Mouse (Mus musculus): ENCODE measurements around the gene Tex101. TPM values are rescaled to one million over a fixed set of nuclear protein-coding genes. Genes with fewer than 3 reads are reported as not detected.
"Not testable (repeated sequence)": the region's sequence is repeated elsewhere in the genome, so short reads cannot be mapped to it uniquely, and the experiment has no call there.

Tex101 gene
- total RNA-seq, 2 experiments from 2014 or later: not detected

DNA sequence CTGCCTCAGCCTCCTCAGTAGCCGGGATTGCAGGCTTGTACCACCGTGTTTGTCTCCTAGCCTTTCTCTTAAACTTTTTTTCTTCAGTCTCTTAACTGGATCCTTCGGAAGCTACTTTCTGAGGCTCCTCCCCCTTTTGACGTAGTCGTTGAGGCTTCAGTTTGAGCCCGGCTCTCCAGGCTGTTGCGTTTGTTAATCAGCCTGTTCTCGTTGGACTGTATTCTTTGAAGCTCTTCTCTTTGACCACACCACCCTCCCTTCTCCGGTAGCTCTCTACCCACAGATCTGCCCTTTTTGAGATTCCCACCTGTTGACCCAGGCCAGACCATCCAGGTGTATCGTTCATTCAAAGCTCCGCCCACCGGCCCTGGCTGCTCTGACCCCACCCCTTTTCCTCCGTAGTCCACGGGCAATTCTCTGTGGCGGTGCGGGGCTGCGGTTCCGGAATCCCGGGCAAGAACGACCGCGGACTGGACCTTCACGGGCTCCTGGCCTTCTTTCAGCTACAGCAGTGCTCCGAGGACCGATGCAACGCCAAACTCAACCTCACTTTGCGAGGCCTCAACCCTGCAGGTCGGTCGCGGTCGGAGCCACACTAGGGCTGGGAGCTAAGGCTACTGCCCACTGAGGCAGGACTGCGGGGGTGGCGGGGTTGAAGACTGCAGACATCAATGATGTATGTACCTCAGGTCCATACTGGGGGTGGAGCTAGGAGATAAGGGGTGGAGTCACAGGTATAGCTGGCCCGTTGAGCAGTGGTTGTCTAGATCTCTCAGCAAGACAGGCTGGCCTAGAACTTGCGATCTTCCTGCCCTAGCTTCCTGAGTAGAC, 38.2 kb downstream of the Tex101 start:
- intact Hi-C loops (cut with DNase I): no loop called here
- no peak for DNase-seq

DNA sequence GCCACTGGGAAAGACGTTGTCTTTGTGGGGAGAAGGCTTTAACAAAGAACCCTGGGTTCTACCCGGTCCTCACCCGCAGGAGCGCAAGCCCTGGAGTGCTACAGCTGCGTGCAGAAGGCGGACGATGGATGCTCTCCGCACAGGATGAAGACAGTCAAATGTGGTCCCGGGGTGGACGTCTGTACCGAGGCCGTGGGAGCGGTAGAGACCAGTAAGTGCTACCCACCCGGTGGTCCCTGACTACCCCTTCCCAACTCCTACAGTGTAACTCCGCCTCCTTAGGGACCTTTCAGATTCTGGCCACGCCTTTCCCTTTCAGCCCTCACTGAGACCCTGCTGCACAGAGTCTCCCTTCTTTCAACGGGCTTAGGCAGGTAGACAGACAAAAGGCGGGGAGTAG, 39.4 kb downstream of the Tex101 start:
- intact Hi-C loops (cut with DNase I): no loop called here

DNA sequence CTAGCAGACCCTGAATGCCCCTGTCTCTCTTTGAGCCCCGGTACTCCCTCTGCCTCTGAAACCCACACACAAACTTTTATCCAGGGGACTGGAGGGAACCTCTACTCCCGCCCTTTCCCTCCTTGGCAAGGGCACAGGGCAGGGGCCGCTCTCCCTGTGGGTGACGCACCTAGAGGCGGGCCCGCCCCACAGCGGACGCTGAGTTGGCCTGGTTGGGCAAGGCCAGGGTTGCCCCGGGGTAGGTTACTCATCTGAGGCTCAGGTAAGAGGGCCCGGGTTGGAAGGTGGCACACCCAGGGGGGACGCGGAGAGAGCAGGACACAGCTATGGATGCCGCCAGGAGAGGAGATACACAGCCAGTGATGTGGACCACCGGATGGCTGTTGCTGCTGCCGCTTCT, 40.2 kb downstream of the Tex101 start, which contains the start of gene Lypd3:
Lypd3 (plus strand) TSS at position 287 of the 400 bp plus-strand sequence.
- DNase-seq: no peak
- intact Hi-C loops (cut with DNase I): no loop called here

More for the DNA sequence above, 39.4 kb downstream of the Tex101 start:
- no peak for DNase-seq

DNA sequence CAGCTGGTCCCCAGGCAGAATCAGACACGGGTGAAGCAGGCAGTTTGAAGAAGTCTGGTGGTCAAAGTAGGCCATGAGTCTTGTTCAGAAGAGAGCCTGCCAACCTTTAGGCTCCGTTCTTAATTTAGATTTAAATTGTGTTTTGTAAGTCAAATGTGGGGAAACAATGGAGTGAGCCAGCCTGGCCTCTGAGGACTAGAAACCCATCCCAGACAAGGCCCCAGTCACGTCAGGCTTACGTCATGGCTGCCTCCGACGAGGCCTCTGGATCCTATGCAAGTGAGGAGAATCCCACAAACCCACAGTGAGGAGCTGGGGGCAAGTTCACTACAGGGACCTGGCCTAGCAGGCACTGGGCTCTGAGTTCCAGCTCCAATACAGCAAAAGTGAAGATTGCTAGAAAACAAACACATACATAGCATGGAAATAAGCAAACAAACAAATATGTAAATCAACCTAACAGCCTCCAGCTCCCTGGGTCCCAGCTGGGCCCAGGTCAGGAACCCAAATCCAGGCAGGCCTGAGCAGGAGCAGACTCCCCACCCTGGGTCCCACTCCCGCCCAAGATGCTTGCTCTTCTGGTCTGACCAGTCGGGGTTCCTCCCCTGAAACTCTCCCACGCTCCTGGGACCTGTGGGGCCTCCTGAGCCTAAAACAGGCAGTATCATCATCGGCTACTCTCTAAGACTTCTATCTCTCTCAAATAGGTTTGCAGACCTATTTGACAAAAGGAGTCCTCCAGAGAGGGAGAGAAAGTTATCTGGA, 46.2 kb downstream of the Tex101 start:
- intact Hi-C loops (cut with DNase I): no loop called here
- no peak for DNase-seq

DNA sequence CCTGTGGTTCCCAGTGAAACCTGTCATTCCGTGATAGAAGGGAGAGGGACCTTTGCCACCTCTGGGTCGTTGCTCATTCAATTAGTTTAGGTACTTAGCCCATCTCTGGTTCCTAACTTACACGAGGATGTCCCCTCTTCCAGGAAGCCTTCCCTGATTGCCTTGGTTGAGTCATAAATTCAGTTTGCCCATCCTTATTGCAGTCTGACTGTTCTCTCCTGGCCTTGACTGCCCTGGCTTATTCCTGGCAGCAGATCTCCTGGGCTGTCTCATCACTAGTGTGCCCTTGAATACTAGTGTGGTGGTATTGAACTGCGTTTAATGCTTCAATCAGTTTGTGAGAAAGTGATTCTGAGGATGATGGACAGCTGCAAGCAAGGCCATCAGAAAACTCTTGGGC, 46.8 kb downstream of the Tex101 start:
- DNase-seq: no peak
- intact Hi-C loops (cut with DNase I): no loop called here

DNA sequence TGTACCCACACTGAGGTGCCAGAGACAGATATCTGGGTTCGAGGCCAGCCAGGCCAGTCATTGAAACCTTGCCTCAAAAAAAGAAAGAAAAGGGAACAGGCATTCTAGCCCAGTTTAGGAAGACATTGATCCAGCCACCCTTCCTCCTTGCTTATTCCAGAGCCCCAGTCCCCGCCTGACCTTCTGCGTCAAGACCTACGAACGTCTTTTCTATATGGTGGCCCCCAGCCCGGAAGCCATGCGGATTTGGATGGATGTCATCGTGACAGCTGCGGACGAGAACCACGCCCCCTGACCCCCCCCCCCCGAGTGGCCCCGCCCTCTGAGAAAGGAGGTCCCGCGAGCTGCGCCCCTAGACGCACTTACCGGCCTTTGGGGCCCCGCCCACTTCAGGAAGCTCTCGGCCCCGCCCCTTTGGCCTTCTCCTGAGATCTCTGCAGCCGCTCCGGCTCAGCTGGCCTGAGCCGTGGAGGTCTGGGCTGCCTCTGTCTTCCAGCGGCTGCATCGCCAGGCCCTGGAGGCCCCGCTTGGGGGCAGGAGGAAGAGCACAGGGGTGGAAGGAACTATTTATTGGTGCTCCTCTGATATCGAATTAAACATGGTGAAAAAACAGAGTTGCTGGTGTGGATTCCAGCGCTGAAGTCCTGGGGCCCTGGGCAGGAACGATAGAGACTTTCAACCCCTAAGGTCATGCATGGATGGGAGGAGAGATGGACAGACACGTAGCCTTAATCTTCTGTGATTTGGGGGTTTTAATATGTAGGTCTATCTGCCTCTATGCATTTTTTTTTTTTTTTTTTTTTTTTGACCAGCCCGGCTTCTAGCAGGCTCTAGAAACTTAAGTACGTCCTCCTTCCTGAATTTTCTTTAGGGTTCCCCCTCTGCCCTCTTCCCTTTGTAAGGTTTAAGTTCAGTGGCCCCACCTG, 47.5 kb downstream of the Tex101 start:
- DNase-seq: peak; percentile 78
- intact Hi-C loops (cut with DNase I): no loop called here

DNA sequence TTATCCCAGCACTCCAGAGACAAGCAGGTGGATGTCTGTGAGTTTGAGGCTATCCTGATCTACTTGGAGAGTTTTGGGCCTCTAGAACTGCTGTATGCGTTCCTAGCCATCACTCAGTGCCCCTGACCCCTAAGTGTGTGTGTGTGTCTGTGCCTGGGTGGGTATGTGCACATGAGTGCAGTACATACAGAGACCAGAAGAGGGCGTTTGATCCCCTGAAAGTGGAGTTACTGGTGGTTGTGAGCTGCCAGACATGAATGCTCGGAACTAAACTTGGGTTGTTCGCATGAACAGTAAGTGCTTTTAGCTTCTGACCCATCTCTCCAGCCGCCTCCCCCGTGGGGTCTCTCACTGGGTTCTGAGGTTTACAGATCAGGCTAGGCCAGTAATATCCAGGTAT, 53.5 kb downstream of the Tex101 start:
- no peak for DNase-seq
- intact Hi-C loops (cut with DNase I): no loop called here

DNA sequence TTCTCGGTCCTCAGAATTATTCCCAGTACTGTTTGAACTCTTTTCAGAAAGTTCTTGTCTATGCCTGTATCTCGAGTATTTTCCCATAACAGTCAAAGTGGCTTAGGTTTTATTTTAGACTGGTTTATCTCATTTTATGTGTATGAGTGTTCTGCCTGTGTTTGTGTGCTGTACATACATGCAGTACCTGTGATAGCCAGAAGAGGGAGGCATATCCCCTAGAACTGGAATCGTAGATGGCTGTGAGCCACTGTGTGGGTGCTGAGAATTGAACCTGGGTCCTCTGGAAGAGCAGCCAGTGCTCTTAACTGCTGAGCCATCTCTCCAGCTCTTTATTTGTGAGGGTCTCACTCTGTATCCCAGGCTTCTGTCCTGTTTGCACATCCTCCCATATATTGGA, 55.3 kb downstream of the Tex101 start:
- intact Hi-C loops (cut with DNase I): no loop called here
- DNase-seq: no peak

DNA sequence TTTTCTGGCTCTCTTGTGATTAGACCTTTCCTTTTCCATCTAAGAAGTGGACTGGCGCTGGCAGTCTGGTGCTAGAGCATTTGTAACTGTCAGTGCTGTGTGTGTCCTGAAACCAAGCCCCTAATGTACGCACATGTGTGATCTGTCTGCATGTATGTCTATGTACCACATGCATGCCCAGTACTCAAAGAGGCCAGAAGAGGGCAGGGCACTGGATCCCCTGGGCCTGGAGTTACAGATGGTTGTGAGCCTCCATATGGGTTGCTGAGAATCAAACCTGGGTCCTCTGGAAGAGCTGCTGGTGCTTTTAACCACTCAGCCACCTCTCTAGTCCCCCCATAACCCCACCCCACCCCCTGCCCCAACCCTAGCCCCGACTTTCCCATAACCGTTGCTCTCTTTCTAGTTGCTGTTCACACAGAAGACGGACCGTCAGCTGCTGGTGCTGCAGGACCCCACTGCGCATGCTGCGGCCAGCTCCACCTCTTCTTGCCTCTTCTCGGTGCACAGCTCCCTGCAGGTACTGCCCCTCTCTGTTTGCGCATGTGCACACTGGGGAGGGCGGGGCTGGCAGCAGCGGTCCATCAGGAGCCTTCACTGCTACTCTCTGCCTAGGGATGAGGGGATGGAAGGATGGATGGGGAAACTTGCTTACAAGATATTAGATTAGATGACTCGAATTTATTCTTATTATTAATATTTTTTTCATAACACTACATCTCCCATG, 56.6 kb downstream of the Tex101 start:
- DNase-seq: no peak
- intact Hi-C loops (cut with DNase I): no loop called here

DNA sequence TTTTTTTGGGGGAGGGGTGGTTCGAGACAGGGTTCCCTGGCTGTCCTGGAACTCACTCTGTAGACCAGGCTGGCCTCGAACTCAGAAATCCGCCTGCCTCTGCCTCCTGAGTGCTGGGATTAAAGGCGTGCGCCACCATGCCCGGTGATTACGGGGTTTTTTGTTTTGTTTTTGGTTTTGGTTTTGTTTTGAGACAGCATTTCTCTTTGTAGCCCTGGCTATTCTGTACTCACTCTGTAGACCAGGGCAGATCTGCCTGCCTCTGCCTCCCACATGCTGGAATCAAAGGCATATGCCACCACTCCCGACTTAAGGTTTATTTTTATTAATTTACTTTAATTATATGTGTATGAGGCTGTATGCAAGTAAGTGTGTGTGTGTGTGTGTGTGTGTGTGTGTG, 58.1 kb downstream of the Tex101 start:
- intact Hi-C loops (cut with DNase I): not testable (repeated sequence)

More for the DNA sequence above, 58.1 kb downstream of the Tex101 start:
- DNase-seq: not testable (repeated sequence)

Other genes starting within 250 kb of the Tex101 start
- gene Irgc1, start 224.4 kb downstream of the Tex101 start, total RNA-seq (2021): not detected
- gene Plaur, start 214.2 kb downstream of the Tex101 start, total RNA-seq (2021): 1 to 10 TPM; 1.0 to 1.2 TPM
- gene Cadm4, start 194.7 kb downstream of the Tex101 start, total RNA-seq (2021): 100 to 1,000 TPM; 332 to 353 TPM
- gene Zfp428, start 169.7 kb downstream of the Tex101 start, total RNA-seq (2021): 100 to 1,000 TPM; 105 to 108 TPM
- gene AC161166.1, start 164.2 kb downstream of the Tex101 start, total RNA-seq (2021): not detected
- gene Irgq, start 146.0 kb downstream of the Tex101 start, total RNA-seq (2021): 100 to 1,000 TPM; 118 to 120 TPM
- gene Pinlyp, start 130.6 kb downstream of the Tex101 start, total RNA-seq (2021): under 1 TPM in 1 of 2 experiments, not detected in 1; 0.48 TPM
- 10 to 100 TPM; 48.8 to 49.3 TPM for gene Xrcc1, start 130.4 kb downstream of the Tex101 start, total RNA-seq (2021)
- gene Ethe1, start 89.1 kb downstream of the Tex101 start, total RNA-seq (2021): 10 to 100 TPM; 16.1 to 17.5 TPM
- 10 to 100 TPM; 11.7 to 13.0 TPM for gene Zfp575, start 89.0 kb downstream of the Tex101 start, total RNA-seq (2021)
- under 1 TPM; 0.48 to 0.72 TPM for gene Phldb3, start 65.9 kb downstream of the Tex101 start, total RNA-seq (2021)
- under 1 TPM; 0.68 to 0.77 TPM for gene Lypd3, start 40.1 kb downstream of the Tex101 start, total RNA-seq (2021)
- gene BC049730, start 32.6 kb upstream of the Tex101 start, total RNA-seq (2021): not detected
- not detected for gene Gm4763, start 50.2 kb upstream of the Tex101 start, total RNA-seq (2021)
- not detected for gene Cd177, start 83.6 kb upstream of the Tex101 start, total RNA-seq (2021)
- not detected for gene Ceacam10, start 100.5 kb upstream of the Tex101 start, total RNA-seq (2021)
- gene Gm9844, start 185.5 kb upstream of the Tex101 start, total RNA-seq (2021): 1 to 10 TPM; 3.1 to 7.4 TPM
- not detected for gene Lypd4, start 193.3 kb upstream of the Tex101 start, total RNA-seq (2021)
- not detected for gene Dmrtc2, start 193.4 kb upstream of the Tex101 start, total RNA-seq (2021)
- 1,000 to 10,000 TPM in 1 of 2 experiments, 100 to 1,000 TPM in 1; 915 to 1,028 TPM for gene Rps19, start 207.7 kb upstream of the Tex101 start, total RNA-seq (2021)
- gene Cd79a, start 220.7 kb upstream of the Tex101 start, total RNA-seq (2021): under 1 TPM; 0.24 to 0.52 TPM
- 100 to 1,000 TPM; 143 to 147 TPM for gene Arhgef1, start 226.2 kb upstream of the Tex101 start, total RNA-seq (2021)